Mouse (Mus musculus): ENCODE measurements around the gene Igfbp4. TPM values are rescaled to one million over a fixed set of nuclear protein-coding genes. Genes with fewer than 3 reads are reported as not detected.

Igfbp4 gene
- total and polyA plus RNA-seq, 3 experiments = 93.9 to 147 (median 144) TPM

Other genes starting within 250 kb of the Igfbp4 start
- gene Msl1, start 245.7 kb upstream of the Igfbp4 start, total RNA-seq (2021) = 10 to 100 TPM; 80.9 to 98.0 TPM
- 63.2 and 65.0 TPM in 2 replicates for gene Msl1, start 245.7 kb upstream of the Igfbp4 start, polyA plus RNA-seq (2012; rRNA removed)
- 10 to 100 TPM; 30.0 to 32.3 TPM for gene Casc3, start 236.3 kb upstream of the Igfbp4 start, total RNA-seq (2021)
- gene Casc3, start 236.3 kb upstream of the Igfbp4 start, polyA plus RNA-seq (2012; rRNA removed) = 27.9 and 30.2 TPM in 2 replicates
- under 1 TPM; 0.29 to 0.79 TPM for gene Rapgefl1, start 204.5 kb upstream of the Igfbp4 start, total RNA-seq (2021)
- 1.5 and 1.9 TPM in 2 replicates for gene Rapgefl1, start 204.5 kb upstream of the Igfbp4 start, polyA plus RNA-seq (2012; rRNA removed)
- 10 to 100 TPM; 15.6 to 23.7 TPM for gene Wipf2, start 177.6 kb upstream of the Igfbp4 start, total RNA-seq (2021)
- gene Wipf2, start 177.6 kb upstream of the Igfbp4 start, polyA plus RNA-seq (2012; rRNA removed) = 8.9 and 13.4 TPM in 2 replicates
- under 1 TPM; 0.48 to 0.86 TPM for gene Cdc6, start 133.4 kb upstream of the Igfbp4 start, total RNA-seq (2021)
- 0.07 and 0.08 TPM in 2 replicates for gene Cdc6, start 133.4 kb upstream of the Igfbp4 start, polyA plus RNA-seq (2012; rRNA removed)
- 10 to 100 TPM; 17.0 to 30.8 TPM for gene Rara, start 113.4 kb upstream of the Igfbp4 start, total RNA-seq (2021)
- gene Rara, start 113.4 kb upstream of the Igfbp4 start, polyA plus RNA-seq (2012; rRNA removed) = 43.7 and 44.9 TPM in 2 replicates
- gene Gjd3, start 58.2 kb upstream of the Igfbp4 start, total RNA-seq (2021) = not detected
- 1.1 and 1.2 TPM in 2 replicates for gene Gjd3, start 58.2 kb upstream of the Igfbp4 start, polyA plus RNA-seq (2012; rRNA removed)
- 1 to 10 TPM; 4.1 to 8.1 TPM for gene Top2a, start 17.1 kb upstream of the Igfbp4 start, total RNA-seq (2021)
- gene Top2a, start 17.1 kb upstream of the Igfbp4 start, polyA plus RNA-seq (2012; rRNA removed) = 0.28 and 0.29 TPM in 2 replicates
- under 1 TPM; 0.31 to 0.58 TPM for gene Tns4, start 48.1 kb downstream of the Igfbp4 start, total RNA-seq (2021)
- 0.45 and 1.5 TPM in 2 replicates for gene Tns4, start 48.1 kb downstream of the Igfbp4 start, polyA plus RNA-seq (2012; rRNA removed)
- under 1 TPM in 1 of 2 experiments, not detected in 1; 0.14 TPM for gene Ccr7, start 113.8 kb downstream of the Igfbp4 start, total RNA-seq (2021)
- gene Ccr7, start 113.8 kb downstream of the Igfbp4 start, polyA plus RNA-seq (2012; rRNA removed) = 0.50 and 0.86 TPM in 2 replicates
- 10 to 100 TPM; 49.9 to 54.4 TPM for gene Smarce1, start 189.8 kb downstream of the Igfbp4 start, total RNA-seq (2021)
- 10.0 and 10.3 TPM in 2 replicates for gene Smarce1, start 189.8 kb downstream of the Igfbp4 start, polyA plus RNA-seq (2012; rRNA removed)
- 1 to 10 TPM; 1.4 to 2.2 TPM for gene Krt222, start 202.8 kb downstream of the Igfbp4 start, total RNA-seq (2021)
- gene Krt222, start 202.8 kb downstream of the Igfbp4 start, polyA plus RNA-seq (2012; rRNA removed) = 0.07 and 0.09 TPM in 2 replicates
- gene Krt24, start 244.0 kb downstream of the Igfbp4 start, total RNA-seq (2021) = not detected
- not detected in 2 replicates for gene Krt24, start 244.0 kb downstream of the Igfbp4 start, polyA plus RNA-seq (2012; rRNA removed)